Mouse (Mus musculus) ES-Bruce4 (cell line): Measurements from ENCODE around the gene Olfr871.

Source experiments
- CTCF ChIP-seq: IDR thresholded peaks from one replicate; pipeline ENCODE4 v1.8.1; 2011; ENCODE audit warnings: low read depth, low read length
- EP300 ChIP-seq: IDR thresholded peaks from 2 replicates; pipeline ENCODE4 v1.6.1; 2011; ENCODE audit warnings: low read depth, low read length; ENCODE audit not compliant: insufficient read depth
- POLR2A ChIP-seq: IDR thresholded peaks from one replicate; pipeline ENCODE4 v1.8.1; 2011; ENCODE audit warnings: low read length; ENCODE audit not compliant: insufficient read depth

- TF ChIP-seq CTCF = no peak
- no peak for TF ChIP-seq POLR2A
- TF ChIP-seq EP300 = no peak
Measured at GRCm38 (mm10) chr9:20237378-20237777, 25.4 kb downstream of the Olfr871 start.
